Mouse (Mus musculus) T-helper 1 cell (primary cell): Measurements from ENCODE around the gene Vmn1r4.

ENCODE experiments used
- in situ Hi-C: fragments of 300-600 bp; cut with MboI, MseI; formaldehyde crosslinking; loops from one replicate; pipeline ENCODE4 v1.15.1; 2025; ENCODE audit warnings: high pct_unique_total_duplicates

The Vmn1r4 gene

GRCm38 (mm10) chr6:56913092-56913858 is 10.5 kb upstream of the Vmn1r4 start:
- in situ Hi-C loops = loop anchor here (25.0 kb wide), 1 partner anchor 1924 kb away; the partner anchor contains the start of gene Herc3

- in situ Hi-C loops = loop anchor here (25.0 kb wide), 1 partner anchor 1921 kb away; the partner anchor contains the start of gene Herc3
Measured at GRCm38 (mm10) chr6:56916279-56916678, 7.5 kb upstream of the Vmn1r4 start.

- in situ Hi-C loops = loop anchor here (25.0 kb wide), 1 partner anchor 1920 kb away; the partner anchor contains the start of gene Herc3
Measured at GRCm38 (mm10) chr6:56917578-56918368, 6.0 kb upstream of the Vmn1r4 start.

- in situ Hi-C loops = loop anchor here (5.0 to 25.0 kb wide), 5 partner anchors 117 to 1918 kb away; partner anchors contain the start of genes Avl9, Herc3 and Ppm1k
Measured at GRCm38 (mm10) chr6:56919330-56920044, 4.3 kb upstream of the Vmn1r4 start.

- in situ Hi-C loops = loop anchor here (5.0 to 25.0 kb wide), 5 partner anchors 118 to 1917 kb away; partner anchors contain the start of genes Avl9, Herc3 and Ppm1k
Measured at GRCm38 (mm10) chr6:56920222-56921092, 3.4 kb upstream of the Vmn1r4 start.

- in situ Hi-C loops = loop anchor here (5.0 to 25.0 kb wide), 5 partner anchors 121 to 1914 kb away; partner anchors contain the start of genes Avl9, Herc3 and Ppm1k
Measured at GRCm38 (mm10) chr6:56923331-56923725, 487 bp upstream of the Vmn1r4 start.

- in situ Hi-C loops = no loop called here
Measured at GRCm38 (mm10) chr6:56931648-56932415, 8.0 kb downstream of the Vmn1r4 start.

- in situ Hi-C loops = no loop called here
Measured at GRCm38 (mm10) chr6:56932464-56932863, 8.6 kb downstream of the Vmn1r4 start.

GRCm38 (mm10) chr6:56934366-56934765 is 10.6 kb downstream of the Vmn1r4 start:
- in situ Hi-C loops = no loop called here

GRCm38 (mm10) chr6:56956436-56956835 is 32.6 kb downstream of the Vmn1r4 start:
- in situ Hi-C loops = no loop called here

- in situ Hi-C loops = no loop called here
Measured at GRCm38 (mm10) chr6:56969973-56970372, 46.2 kb downstream of the Vmn1r4 start, which contains the start of gene Vmn1r5. Gene Vmn1r5, plus strand, starts transcription at chr6:56970273.

GRCm38 (mm10) chr6:56996943-56997342 is 73.1 kb downstream of the Vmn1r4 start, which contains the start of gene Vmn1r6:
Gene Vmn1r6, plus strand, starts transcription at chr6:56997243.
- in situ Hi-C loops = no loop called here
